Mouse (Mus musculus) adipocyte (in vitro differentiated cells): Measurements from ENCODE around the gene Fscn3.

ENCODE experiments used
- DNase-seq: peaks from one replicate; pipeline ENCODE4 v3.0.0-alpha.2; 2016; ENCODE audit warnings: low spot score

The Fscn3 gene

DNA sequence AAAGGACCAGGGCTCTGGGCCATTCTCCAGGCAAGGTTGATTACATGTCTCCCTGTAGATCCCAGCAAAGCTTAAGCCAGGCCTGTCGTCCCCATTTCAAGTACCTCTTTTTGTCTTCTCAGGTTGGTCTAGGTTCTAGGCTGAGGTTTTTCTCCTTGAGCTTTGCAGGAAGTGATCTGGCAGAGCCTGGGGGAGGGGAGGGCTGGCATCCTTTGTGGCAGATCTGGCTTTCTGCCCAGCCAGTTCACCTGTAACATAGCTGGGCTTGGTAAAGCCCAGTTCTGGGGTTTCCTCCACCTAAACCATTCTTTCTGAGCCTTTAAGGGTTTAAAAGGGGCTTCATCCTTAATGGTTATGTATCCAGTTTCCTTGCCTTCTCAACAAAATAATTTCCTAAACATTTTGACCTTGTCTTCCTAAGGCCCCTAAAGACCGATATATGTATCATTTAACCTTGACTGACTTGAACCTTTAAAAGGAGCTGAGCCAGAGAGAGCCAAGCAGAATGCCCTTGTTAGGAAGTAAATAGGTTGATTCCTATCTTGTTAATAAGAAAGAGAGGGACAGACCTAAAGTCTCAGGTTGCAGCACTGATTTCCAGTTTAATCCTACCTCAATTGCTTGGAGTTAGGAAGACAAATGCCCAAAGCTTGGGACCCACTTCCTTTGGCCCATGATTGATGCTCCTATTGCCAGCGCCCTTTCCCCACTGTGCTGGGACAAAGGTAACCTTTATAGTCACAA is at the start of gene Fscn3:
Fscn3 (plus strand) TSS at position 694 of the 744 bp plus-strand sequence.
- no peak for DNase-seq

DNA sequence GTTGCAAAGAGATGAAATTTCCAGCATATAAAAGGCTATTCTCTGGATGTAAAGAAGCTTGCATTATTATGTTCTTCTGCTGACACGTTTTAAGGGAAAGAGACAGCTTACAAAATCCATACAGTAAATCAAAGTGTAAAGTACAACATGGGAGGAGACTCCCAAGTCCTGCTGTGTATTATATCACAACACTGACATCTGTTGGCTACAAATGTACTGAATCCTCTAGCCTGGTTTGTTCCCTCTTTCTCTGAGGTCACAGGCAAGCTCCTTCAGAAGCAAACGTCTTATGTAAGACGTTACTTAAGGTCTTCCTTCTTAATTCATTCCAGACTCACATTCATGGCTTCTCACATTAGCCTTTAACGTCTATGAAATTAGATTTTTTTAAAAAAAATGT is 45.6 kb upstream of the Fscn3 start:
- peak; percentile 62 for DNase-seq

DNA sequence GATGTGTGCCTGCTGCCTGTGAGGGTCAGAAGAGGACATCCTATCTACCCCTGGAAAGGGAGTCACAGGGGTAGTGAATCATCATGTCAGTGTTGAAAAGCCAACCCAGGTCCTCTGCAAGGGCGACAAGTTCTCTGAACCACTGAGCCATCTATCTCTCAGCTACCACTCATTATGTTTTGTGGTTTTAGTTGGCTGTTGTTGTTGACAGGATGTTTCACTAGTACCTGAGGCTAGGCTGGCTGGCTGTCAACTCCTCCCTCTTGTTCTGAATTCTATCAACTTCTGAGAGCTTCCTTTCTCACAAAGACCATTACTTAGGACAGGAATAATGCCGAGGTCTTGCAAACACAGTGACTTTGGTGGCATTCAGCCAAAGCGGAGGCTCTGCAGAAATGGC is 42.4 kb upstream of the Fscn3 start:
- no peak for DNase-seq

DNA sequence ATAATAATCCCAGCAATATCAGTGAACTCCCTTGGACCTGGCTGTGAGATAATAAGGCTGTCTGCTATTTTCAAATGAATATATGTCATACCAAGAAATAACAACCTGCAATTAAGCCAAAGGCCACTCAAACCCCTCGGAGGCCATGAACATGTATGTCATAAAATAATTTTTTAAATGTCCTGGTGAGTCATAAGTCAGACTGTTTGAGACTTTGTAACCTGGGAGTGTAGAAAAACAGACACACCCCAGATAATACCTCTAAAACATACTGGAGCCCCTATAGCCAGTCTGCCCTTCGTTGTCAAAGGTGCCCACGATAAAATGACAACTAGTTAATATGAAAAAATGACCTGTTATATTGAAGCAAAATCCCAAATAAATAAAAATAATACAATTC is 38.6 kb upstream of the Fscn3 start:
- DNase-seq = no peak

DNA sequence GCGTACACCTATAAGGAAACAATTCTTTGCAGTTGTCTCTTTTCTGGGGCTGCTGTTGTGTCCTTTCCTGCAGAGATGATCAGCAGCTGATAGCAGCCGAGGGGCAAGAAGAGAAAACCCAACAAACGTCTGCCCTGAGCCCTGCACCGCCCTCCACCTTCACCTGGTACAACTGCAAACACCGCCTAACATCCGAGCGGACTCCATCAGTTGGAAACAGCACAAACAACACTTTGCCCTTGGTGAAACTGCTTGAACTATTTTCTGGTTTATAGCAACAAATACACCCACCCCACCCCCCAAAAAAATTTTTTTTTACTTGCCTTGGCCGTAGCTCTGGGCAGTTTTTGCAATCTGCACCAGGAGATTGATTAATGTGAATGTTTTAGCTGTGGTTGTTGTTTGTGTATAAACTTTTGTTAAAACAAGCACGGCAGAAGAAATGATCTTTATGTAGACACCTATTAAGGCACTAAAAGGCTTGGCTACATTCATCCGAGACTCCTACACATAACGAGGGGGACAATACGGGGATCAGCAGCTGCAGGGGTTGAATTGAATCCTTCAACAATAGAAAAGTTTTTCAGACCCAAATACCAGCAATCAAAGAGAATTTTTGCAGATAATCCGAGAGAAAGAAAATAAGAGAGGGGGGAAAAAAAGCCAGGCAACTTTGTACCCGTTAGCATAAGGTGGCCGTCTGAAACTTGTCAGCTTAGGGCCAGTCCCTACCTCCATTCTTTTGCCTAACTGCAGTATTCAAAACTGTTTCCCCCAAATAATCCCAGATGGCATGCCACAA is 31.3 kb upstream of the Fscn3 start:
- no peak for DNase-seq

DNA sequence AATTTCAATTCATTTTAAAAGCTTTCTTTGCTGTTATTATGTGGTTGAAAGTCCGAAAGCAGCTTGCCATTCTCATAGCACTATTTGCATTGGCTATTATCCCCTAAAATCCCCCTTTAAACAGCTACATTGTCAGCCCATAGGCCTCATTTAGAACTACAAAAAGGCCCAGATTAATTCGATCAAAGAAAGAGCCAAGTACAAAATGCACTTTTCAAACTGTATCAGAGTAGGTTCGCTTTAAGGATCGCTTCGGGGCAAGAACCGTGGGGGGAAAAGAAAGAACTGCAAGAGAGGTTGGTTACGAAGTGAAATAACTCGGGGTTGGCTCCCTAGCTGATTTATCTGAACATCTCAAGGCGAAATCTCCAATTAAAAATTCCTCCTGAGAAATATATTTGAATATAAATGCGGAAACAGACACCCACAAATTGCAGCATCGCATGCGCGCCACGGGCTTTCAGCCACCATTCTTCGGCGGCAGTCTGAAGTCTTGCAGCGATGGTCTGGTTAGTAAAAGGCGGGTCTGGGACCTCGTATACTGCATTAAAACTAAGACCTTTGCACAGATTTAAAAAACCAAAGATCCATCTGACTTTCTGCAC is 30.6 kb upstream of the Fscn3 start:
- DNase-seq = no peak

DNA sequence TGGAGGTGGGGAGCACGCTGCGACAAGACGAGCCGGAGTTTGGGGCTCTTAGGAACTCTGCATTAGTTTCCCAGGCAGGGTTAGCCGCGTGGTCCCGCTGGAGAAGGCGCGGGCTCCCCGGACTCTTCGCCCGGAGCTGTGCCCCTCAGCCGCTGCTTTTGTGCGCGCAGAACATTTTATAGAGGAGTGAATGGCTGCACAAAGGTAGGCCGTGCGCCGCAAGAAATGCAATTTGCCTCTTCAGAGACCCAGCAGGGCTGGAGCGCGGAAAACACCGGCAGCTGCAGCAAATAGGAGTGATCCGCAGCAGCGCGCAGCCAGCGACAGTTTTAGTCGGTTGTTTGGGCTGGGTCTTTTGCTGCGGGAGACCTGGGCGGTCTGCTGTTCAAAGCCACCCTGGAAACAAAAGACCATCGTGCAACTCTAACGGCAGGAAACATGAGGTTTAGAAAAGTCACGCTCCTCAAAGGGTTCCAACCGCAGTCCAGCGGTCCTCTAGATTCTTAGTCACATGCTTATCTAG is 29.8 kb upstream of the Fscn3 start, which contains the start of gene Zfp800:
Zfp800 (minus strand) TSS at position 325 of the 523 bp plus-strand sequence.
- DNase-seq = no peak

DNA sequence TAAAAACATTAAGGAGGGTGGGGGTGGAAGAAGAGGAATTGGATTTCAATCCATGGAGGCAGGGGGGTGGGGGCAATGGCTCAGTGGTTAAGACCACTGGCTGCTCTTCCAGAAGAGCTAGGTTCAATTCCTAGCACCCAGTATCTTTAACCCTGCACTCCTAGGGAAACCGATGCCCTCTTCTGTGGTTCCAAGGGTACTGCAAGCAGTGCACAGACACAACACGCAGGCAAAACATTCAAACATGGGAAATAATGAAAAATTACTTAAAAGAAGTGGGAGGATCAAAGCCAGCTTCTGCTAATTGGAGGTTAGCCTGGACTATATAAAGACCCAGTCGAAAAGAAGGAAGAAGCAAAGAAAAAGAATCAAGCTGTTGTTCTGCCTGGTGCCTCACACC is 28.9 kb upstream of the Fscn3 start:
- no peak for DNase-seq

DNA sequence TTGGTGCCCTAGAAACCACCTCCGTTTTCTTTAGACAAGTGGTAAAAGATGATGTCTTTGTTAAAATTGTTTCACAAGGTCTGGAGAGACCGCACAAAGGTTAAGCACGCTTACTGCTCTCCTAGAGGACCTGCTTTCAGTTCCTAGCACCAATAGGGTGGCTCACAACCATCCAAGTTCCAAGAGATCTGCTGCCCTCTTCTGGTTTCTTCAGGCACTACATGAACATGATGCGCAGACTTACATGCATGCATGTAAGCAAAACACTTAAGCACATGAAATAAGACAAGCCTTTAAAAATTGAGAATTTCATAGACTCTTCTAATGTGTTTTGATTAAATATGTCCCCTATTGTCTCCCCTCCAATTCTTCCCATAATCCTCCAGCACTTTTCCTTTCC is 27.8 kb upstream of the Fscn3 start:
- DNase-seq = no peak

DNA sequence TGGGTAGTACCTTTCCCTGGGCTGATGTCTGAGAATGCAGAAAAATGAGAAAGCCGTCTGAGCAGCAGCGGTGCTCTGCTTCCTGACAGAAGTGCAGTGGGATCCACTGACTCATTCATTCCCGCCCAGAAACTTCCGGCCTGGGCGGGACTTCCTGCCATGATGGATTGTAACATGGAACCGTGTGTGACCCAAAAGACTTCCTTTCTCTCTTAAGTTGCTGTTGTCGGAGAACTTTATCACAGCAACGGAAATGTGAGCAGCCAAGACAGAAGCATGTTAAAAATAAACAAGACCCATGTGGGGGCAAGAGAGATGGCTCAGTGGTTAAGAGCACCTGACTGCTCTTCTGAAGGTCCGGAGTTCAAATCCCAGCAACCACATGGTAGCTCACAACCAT is 17.5 kb upstream of the Fscn3 start:
- no peak for DNase-seq

DNA sequence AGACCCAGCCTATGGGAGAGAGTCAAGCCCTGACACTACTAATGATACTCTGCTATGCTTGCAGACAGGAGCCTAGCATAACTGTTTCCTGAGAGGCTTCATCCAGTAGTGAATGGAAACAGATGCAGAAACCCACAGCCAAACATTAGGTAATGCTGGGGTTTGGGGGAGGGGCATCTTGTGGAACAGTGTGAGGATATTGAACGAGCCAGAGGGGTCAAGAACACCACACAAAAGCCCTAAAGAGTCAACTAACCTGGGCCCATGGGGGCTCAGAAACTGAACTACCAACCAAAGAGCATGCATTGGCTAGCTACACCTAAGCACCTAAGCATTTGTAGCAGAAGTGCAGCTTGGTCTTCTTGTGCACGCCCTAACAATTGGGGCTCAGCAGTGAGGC is 16.4 kb upstream of the Fscn3 start:
- no peak for DNase-seq

DNA sequence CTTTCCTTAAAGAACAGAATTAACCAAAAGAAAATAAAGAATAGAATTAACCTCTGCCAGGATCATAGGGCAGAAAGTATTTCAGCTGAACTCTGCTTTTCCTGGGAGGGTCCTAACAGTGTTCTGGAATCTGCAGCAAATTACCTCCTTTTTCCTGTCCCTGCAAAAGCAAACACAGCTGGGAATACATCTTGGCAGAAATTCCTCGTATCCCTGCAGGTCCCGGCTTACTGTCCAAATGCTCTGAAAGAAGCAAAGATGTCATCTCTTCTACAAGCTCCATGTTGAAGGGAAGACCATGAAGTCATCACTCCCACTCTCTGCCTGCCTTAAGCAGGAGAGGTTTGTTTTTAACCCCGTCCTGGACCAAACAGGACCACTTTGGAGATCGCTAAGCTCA is 10.6 kb upstream of the Fscn3 start:
- DNase-seq = no peak

DNA sequence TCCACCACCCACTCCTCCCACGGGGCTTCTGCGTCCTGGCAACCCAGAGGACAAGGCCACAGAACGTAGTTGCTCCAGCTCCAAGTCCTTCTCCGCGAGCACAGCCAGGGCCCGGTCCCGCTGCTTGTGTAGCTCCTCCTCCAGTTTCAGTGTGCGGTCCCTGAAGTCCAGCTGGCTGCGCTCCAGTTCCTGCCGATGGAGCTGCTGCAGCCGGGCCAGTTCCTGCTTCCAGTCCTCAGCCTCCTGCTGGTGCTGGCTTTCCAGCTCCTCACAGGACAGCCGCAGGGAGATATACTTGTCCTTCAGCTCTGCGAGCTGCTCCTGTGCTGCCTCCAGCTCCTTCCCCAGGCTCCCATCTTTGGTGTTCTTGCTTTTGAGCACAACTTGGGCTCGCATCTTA is 9.1 kb upstream of the Fscn3 start:
- DNase-seq = peak; percentile 35

DNA sequence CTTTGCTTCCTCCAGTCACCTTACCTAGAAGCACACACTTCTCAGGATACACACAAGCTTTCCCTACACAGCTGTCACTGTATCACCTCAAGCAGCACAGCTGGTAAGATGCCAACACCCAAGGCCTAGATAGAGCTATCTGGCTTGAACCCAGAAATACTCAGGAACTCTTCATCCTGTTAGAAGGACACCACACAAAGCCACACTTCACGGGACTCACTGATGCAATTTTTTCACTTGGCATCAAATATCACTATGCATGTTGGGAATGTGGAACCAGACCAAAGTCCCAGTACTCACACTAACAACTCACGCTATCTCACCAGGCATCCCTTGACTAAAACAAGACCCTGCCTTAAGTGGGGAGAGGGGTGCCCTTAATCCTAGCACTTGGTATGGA is 7.9 kb upstream of the Fscn3 start:
- DNase-seq = peak; percentile 55

DNA sequence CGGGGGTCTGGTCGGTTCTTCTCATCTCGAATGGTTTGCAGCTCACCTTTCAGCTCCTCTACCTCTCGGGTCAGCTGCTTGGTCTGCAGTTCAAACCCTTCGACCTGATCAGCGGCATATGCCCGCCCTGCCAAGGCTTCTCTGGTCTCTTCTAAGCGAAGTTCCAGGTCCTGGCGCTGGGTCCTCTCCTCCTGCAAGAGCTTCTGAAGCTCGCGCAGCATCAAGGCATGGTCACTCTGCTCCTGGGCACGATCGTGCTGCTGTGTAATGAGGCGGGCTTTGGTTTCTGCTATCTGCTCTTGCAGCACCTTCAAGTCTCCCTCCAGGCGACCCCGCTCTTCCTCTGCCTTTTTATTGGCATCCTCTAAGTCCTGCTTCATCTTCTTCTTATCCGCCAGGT is 7.2 kb upstream of the Fscn3 start:
- no peak for DNase-seq

DNA sequence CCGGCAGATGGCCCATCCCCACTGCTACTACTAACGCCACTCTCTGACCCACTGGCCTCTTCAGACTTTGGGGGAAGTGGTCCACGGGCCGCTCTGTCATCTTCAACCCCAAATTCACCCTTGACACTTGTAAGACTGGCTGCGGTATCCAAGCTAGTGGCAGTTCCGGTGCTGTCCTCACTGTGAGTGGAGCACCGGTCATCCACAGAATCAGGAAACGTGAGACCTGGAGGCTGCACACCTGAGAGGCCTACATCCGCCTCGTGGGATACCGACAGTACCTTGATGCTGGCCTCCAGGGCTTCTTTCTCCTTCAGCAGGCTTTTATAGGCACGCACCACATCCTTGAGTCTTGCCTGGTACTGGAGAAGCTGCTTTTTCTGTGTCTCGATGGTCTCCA is 6.7 kb upstream of the Fscn3 start:
- DNase-seq = no peak

DNA sequence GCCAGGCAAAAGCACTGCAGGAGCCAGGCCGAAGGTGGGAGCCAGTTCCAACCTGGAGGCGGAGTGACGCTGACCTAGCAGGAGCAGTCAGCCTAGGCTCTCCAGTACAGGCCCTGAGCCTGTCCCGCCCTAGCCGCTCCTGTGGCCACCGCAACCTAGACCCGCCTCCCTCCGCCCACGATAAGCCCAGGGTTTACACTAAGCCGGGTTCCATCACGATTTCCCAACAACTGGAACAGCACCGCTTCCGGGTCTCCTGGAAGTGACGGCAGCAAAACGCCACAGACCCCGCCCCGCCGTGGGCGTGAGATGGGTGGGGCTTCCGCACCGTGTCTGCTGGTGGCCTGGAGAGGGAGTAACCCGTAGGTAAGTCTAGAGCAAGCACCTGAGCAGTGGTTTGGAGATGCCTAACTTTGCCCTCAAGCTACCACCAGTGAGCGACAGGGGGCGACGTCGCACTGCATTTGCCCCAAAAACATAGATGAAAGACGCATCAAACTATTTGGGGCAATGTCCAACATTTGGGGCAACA is 6.1 kb upstream of the Fscn3 start:
- DNase-seq = peak; percentile 99

DNA sequence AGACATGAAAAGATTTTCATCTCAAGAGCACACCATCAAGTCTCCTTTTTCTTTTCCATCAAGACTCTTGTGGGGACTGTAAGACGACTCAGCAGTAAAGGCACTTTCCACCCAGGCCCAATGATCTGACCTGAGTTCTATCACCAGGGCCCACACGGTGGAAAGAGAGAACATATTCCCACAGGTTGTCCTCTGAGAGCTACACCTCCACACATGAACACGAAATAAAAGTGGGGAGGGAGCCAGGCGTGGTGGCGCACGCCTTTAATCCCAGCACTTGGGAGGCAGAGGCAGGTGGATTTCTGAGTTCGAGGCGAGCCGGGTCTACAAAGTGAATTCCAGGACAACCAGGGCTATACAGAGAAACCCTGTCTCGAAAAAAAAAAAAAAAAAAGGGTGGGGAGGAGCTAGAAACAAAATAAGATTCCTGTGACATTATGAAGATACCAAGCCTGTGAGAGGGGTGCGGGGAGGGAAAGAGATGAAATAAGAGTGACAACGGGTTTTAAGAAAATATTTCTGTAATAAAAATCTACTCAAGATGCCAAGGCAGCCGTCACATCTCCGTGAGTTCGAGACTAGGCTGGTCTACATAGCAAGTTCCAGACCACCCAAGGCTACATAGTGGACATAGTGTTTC is 4.8 kb upstream of the Fscn3 start:
- peak; percentile 34 for DNase-seq

DNA sequence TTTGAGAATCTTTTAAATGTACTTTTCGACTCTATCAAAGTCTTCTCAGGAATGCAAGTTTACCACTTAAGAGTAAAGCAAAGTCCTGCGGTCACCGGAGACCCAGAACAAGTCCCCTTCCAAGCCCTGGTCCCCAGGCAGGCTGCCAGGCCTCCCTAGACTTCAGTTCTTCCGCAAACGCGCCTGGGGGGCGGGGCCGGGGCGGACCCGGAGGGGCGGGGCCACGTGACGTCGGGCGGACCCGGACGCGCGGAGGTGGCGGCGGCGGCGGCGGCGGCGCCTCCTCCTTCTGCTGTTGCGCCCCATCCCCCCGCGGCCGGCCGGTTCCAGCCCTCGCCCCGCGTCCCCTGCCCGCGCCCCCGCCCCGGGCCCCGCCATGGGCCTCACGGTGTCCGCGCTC is 4.3 kb upstream of the Fscn3 start, which contains the start of gene Arf5:
Arf5 (plus strand) TSS at position 248 of the 400 bp plus-strand sequence.
- peak; percentile 94 for DNase-seq

DNA sequence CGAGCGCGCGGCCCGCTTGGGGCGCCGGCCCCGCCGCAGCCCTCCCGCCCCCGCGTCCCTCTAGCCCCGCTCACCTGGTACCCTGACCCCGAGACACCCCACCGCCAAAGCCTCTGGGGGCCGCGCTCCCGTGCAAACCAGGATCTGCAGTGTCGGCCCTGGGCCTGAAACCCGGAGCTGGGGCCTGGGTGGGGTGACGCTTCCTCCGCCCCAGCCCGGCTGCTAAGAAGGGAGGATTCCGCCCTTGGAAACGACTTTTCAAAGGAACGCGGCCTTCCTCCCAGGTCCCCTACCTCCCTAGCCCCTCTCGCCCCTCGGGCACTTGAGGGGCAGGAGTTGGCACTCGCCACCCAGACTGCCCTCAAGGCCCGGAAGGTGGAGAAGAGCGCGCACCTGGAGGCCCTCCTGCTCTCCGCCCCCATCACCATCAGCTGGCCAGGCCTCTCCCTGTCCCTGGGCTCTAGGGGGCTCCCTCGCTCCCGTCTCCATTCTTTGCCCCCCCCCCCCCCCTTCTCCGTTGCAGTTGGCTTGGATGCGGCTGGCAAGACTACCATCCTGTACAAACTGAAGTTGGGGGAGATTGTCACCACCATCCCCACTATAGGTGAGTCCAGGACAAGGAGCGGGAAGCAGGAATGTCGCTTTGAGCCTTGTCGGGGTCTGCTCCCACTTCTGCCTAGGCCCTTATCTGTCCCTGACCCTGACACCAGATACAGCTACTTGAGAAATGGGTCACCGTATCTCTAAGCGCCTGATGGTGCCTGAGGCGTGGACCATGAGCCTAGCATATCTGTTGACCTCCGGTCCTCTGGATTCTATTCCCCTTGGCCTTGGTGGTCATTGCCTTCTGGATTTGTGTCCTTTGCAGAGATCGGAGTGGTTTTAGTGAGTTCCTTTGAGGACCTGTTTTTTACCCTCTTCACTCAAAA is 3.6 kb upstream of the Fscn3 start:
- peak; percentile 57 for DNase-seq

DNA sequence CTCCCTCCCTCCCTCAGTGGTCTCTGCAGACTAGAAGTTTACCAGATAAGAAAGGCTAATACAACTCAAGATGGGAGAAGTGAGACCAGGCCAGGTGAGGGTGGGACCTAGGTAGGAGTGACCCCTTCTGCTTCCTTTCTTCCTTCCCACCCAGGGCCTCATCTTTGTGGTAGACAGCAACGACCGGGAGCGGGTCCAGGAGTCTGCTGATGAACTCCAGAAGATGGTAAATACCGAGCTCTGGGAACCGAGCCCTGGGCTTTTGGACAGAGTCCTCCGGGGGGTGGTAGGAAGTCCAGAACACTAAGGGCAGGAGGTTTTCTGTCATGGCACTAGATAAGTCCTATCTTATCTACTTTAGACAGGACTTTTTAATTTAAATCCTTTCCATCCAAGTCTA is 2.6 kb upstream of the Fscn3 start:
- no peak for DNase-seq
